Mouse (Mus musculus): ENCODE measurements at regions not wholly inside any gene's neighbourhood (a gene's known extent, or its start where the extent isn't known, plus 50 kb on each side); places are given as distances from the start of the nearest gene placed in this dataset.

DNA sequence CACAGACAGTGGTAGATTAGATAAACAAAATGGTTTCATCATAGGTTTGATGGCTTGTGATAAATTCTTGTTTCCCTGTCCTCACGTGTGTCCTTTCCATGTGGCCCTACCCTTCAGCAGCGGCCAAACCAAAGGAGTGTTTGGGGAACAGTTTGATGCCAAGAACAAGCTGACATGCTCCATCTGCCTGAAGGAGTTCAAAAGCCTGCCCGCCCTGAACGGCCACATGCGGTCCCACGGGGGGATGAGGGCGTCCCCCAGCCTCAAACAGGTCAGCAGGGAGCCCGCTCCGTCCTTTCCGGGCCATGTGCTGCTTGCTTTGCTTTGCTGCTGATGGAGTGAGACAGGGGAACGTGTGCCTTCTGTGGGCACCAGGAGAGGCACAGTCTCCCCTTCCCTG, 51.0 kb upstream of the Mrps10 start:
- no peak for DNase-seq (ENCODE audit: low read depth)

DNA sequence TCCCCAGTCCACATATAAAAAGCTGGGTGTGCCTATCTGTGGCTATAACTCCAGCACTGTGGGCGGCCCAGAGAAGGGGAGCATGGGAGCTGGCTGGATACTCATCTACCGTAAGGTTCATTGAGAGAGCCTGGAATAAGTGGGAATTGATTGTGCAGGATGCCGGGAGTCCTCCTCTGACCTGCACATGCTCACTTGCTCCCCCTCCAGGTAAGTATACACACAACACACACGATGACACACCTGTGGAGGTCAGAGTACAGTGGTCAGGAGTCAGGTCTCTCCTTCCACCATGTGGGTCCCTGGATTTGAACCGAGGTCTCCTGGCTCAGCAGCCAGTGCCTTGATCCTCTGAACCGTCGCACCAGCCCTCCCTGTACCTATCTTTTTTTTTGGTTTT, 55.5 kb upstream of the Mrps10 start:
- DNase-seq (ENCODE audit: low read depth), result no peak

- no peak for DNase-seq (ENCODE audit: low read depth)
Observed at GRCm38 (mm10) chr17:47311272-47311671, 57.4 kb upstream of the Mrps10 start.

DNA sequence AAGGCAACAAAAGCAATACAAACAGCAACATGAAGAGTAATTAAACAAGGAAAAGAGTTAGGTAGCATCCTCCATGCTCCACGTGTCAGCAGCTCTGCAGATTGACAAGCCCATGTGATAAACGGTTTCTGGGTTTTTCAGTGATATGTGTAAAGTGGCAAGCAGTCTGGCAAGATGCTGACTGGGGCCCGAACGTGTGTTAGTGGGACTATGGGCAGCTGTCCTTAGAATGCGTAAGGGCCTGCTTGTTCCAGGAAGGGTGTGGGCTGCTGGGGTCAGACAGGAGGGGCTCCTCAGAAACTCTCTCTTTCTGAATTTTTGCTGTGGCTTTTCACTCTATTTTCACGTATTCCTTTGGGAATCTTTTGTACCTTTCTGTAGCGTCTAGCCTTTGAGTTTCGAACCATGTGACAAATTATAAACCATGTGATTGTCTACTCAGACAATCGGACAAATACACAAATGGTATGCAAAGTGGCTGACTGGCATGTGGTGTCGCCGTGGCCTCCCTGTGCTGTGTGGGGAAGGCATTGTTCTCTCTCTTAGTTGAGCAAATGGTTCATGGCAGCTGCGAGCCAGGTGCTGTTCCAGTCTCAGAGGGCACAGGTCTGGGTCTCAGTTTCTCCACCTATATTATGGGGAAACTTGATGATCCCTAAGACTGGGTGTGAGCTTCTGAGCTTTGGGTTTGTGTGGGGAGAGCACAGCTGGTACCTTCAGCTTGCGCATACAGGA, 62.5 kb upstream of the Mrps10 start:
- no peak for DNase-seq (ENCODE audit: low read depth)

- no peak for DNase-seq (ENCODE audit: low read depth)
Observed at GRCm38 (mm10) chr17:47304463-47305199, 64.1 kb upstream of the Mrps10 start.

GRCm38 (mm10) chr17:47303600-47303999, 65.1 kb upstream of the Mrps10 start:
- no peak for DNase-seq (ENCODE audit: low read depth)

DNA sequence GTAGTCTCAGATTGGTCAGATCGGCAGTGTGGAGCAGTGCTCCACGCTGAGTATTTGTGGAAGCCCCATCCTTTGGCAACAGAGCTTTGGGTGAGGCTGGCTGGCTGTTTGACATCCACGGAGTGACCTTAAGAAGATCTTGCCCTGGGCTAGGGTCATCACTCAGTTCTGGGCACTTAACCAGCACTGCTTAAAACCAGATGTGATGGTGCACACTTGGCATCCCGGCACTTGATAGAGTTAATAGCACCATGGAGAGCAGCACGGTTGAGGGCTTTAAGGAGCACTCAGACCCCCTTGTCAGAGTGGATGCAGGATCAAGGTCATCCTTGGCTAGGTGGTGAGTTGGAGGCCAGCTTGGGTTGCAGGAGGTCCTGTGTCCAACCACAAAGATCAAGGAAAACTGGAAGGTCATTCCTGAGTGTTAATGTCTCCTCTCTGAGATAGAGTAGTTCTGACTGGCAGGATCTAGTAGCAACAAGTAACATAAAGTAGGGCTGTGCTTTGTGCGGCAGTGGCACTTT, 70.2 kb upstream of the Mrps10 start:
- DNase-seq (ENCODE audit: low read depth), result no peak

- DNase-seq (ENCODE audit: low read depth), result no peak
Observed at GRCm38 (mm10) chr17:47297965-47298364, 70.7 kb upstream of the Mrps10 start.

DNA sequence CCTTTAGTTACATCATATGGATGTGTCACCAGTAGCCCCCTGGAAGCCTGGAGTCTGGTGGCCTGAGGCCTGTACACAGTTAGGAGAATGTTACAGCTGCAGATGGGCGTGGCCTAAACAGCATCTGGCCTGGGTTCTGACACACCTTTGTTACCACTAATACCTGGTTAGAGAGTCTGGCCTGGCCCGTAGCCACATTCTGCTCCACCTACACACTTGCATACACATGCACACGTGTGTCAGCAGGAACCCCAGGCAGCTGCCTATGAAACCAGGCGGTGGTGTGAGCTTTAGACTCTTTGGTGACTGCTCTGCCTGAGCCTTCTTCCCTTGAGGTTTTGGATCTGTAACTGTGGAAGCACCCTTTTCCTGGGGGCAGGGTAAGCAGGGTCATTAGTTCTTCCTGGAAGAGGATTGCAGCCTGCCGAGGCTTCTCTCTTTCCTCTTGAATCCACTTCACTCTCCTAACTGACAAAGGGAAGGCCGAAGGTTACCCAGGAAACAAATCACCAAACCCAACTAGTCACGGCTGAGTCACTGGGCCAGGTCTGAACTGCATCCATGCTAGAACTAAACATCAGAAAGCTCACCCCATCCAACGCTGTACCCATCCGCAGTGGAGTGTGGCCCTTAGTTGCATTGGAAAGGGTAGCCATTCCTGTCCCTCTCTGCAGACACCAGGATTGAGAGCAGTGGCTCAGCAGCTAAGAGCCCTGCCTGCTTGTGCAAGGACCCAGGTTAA, 71.8 kb upstream of the Mrps10 start:
- DNase-seq (ENCODE audit: low read depth), result no peak

GRCm38 (mm10) chr17:47295315-47296011, 73.2 kb upstream of the Mrps10 start:
- DNase-seq (ENCODE audit: low read depth), result no peak

- DNase-seq (ENCODE audit: low read depth), result peak; percentile 52
Observed at GRCm38 (mm10) chr17:47294091-47294534, 74.6 kb upstream of the Mrps10 start.

- no peak for DNase-seq (ENCODE audit: low read depth)
Observed at GRCm38 (mm10) chr17:47293178-47293577, 75.5 kb upstream of the Mrps10 start.

DNA sequence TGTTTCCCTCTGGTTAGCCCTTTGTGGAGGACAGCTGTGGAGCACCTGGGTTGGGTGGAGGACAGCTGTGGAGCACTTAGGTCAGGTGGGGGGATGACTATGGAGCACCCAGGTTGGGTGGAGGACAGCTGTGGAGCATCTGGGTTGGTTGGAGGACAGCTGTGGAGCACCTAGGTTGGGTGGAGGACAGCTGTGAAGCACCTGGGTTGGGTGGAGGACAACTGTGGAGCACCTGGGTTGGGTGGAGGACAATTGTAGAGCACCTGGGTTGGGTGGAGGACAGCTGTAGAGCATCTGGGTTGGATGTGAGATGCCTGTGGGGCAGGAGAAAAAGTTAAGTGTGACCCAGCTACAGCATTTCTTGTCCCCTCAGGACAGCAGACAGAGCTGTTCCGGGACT, 77.1 kb upstream of the Mrps10 start:
- no peak for DNase-seq (ENCODE audit: low read depth)

DNA sequence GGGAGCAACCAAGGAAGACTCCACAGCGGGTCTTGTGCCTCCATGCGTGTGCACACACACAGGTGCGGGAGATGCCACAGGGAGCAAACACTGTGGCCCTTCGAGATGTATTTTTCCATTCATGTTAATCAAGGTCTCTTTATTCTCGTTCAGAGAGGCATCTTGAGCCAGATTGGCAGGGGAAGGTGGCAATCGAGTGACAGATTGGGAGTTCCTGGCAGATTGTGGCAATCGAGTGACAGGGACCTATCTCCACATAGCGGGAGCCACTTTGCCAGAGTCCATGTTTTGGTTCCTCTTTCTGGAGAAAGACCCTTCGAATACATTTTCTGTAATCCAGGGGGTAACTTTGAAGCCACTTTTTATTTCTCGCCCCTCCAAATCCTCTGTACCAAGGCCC, 83.1 kb upstream of the Mrps10 start:
- DNase-seq (ENCODE audit: low read depth), result no peak

DNA sequence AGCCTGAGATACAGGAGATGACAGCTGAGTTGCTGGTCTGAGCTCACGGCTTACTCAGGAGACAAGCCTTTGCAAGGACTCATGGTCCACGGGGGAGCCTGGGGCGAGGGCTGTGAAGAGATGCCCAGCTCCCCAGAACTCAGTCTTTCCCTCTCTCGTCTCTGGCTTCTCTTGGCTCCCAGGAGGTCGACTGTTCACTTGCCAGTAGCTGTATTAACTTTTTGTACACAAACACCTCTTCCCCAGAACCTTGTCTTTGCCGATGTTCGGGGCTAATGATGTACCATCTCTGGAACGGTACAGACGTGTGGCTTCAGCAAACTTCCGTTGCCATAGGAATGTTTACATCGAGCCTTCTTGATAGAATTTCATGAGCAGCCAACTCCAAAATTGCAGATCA, 84.5 kb upstream of the Mrps10 start:
- no peak for DNase-seq (ENCODE audit: low read depth)

- no peak for DNase-seq (ENCODE audit: low read depth)
Observed at GRCm38 (mm10) chr17:47283158-47283557, 85.5 kb upstream of the Mrps10 start.

GRCm38 (mm10) chr17:47282476-47282875, 86.2 kb upstream of the Mrps10 start:
- no peak for DNase-seq (ENCODE audit: low read depth)

GRCm38 (mm10) chr17:47277890-47278289, 90.8 kb upstream of the Mrps10 start:
- DNase-seq (ENCODE audit: low read depth), result no peak

DNA sequence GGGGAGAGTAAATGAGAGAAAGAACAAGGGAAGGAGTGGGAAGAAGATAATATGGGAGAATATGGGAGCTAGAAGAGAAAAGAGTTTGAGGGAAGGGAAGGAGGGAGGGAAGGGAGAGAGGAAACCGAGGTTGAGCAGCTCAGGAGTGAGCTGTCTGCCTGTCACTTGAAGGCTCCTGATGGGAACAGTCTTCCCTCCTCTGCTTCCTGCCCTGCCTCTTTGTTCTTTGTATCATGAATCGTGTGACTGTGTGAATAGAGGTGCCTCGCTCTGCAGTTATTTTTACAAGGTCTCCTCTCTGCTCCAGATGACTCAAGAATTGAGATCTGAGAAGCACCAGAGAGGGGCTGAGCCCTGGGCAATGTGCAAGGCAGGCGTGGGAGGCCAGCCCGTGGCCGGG, 92.0 kb upstream of the Mrps10 start:
- DNase-seq (ENCODE audit: low read depth), result no peak

- DNase-seq (ENCODE audit: low read depth), result no peak
Observed at GRCm38 (mm10) chr17:47275796-47276311, 92.8 kb upstream of the Mrps10 start.

DNA sequence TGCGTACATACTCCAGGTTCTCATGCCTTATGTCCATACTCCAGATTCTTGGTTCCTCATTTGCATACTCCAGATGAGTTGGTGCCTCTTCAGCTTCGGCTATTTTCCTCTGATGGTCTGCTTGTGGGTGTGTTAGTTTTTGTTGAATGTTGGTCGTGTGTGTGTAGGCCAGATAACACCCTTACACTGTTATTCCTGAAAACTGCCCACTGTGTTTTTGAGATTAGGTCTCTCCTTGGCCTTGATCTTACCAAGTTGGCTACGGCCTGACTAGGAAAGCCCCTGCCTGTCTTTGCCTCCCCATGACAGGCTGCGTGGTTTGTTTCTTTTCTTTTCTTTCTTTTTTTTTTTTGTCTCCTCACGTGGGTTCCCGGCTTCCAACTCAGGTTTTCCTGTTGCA, 95.4 kb upstream of the Mrps10 start:
- no peak for DNase-seq (ENCODE audit: low read depth)
